Mouse (Mus musculus): ENCODE data around the gene Fgd4.
A peak's percentile ranks its signal among the peaks of the same experiment; 100 is the strongest.

The Fgd4 gene

GRCm38 (mm10) chr16:16600461-16600860 lies at the start of gene Fgd4:
TSS of gene Fgd4 (minus strand) at chr16:16600549.
- DNase-seq (ENCODE audit: low read depth): no peak

- DNase-seq (ENCODE audit: low read depth): no peak
These were observed 44.8 kb upstream of the Fgd4 start for GRCm38 (mm10) chr16:16645148-16645547.

GRCm38 (mm10) chr16:16633730-16634129 lies 33.4 kb upstream of the Fgd4 start:
- DNase-seq (ENCODE audit: low read depth): no peak

DNA sequence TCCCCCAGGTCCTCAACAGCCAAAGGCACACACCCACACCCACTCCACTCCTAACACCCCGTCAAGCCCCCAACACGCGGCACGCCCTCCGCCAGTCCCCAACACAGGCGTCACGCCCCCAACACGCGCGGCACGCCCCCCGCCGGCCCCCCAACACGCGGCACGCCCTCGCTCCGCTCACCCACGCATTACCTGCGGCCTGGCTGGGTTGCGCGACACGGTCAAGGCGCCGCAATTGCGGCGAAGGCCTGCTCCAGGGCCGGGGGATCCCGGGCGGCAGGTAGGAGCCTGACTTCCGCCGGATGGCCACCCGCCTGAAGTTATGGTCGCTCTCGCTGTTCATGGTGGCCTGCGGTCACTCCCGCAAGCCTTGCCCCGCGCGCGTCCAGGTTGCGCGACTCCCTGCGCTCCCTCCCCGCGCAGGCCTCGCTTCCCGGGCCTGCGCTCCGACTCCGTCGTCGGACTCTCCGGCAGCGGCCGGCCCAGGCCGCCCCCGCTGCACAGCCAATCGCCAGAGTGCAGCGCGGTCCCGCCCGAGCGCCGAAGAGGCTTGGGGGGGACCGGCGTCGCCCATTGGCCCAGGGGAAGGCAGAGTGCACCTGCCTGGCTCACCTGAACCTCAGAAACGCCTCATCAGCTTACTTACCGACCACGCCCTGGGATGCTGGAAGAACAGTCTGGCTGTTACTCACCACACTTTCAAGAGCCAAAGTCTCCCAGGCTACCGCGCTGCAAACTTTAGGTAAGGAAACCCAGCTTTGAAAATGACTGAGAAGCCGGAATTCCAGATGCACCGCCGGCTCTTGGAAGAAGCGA lies 555 bp downstream of the Fgd4 start:
- no peak for DNase-seq (ENCODE audit: low read depth)

- DNase-seq (ENCODE audit: low read depth): no peak
These were observed 3.8 kb downstream of the Fgd4 start for GRCm38 (mm10) chr16:16596582-16596981.

GRCm38 (mm10) chr16:16592622-16593021 lies 7.7 kb downstream of the Fgd4 start:
- DNase-seq (ENCODE audit: low read depth): no peak

- peak; percentile 67 for DNase-seq (ENCODE audit: low read depth)
These were observed 15.8 kb downstream of the Fgd4 start for GRCm38 (mm10) chr16:16584409-16585032.

DNA sequence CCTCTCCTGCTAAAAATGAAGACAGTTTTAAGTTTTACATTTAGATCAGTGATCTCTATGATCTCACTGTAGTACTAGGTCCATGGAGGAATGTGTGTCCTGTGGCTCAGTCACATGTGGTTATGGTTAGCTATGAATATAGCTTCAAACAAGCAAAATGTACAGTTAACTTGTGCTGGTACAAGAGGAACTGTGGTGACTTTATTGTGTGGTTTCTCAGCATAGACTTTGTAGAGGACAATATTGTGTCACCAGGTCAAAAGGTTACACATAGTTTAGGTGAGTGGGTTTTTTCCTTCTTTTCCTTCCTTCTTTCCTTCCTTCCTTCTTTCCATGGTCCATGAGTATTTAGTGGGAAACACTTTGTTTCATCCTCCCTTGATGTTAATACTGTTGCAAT lies 23.8 kb downstream of the Fgd4 start:
- DNase-seq (ENCODE audit: low read depth): no peak

DNA sequence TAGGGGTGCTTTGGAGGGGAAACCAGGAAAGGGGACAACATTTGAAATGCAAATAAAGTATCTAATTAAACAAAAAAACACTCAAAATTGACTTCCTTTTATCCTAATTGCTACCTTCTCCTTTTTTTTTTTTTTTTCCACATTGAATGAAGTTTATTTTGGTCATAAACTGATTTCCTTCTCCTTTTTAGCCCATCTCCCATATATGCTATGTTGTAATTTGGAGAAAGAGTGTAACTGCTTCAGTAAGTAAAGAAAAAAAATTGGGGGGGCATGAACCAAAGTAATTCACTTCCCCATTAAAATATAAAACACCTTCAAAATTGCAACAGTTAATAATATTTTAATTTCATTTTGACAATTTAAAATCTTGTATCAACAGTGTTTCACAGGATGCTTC lies 25.8 kb downstream of the Fgd4 start:
- DNase-seq (ENCODE audit: low read depth): no peak

DNA sequence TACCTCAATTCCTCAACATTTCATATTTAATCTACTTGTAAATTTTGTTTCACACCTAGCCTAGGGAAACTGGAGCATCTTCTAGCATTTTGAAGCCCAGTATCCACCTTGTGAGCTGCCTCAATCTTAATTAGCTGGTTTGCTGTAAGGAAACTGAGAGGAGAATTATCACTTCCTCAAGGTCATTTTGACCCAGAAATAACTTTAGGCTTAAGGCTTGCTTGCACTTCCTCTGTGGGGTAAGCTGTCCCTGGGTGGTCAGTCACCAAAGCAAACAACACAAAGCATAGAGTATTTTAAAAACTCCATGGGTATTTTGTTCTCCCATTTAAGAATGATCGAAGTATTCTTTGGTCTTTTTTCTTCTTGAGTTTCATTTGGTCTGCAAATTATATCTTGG lies 27.2 kb downstream of the Fgd4 start:
- no peak for DNase-seq (ENCODE audit: low read depth)

DNA sequence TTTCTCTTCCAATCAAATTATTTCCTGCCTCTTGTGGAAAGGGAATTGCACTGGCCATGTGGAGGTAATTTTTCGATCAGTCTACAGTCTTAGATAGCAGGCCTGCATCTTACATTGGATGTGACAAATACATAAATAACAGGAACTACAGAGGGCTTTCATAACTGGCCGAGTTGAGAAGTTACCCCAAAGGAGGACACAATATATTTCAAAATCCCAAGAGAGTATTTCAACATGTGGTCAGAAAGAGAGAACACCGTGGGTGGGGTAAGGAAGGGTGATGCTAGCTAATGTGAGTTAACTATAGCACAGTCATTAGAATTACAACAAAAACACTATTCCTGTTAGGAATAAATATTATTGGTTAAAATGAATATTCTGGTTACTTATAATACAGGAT lies 29.0 kb downstream of the Fgd4 start:
- no peak for DNase-seq (ENCODE audit: low read depth)

DNA sequence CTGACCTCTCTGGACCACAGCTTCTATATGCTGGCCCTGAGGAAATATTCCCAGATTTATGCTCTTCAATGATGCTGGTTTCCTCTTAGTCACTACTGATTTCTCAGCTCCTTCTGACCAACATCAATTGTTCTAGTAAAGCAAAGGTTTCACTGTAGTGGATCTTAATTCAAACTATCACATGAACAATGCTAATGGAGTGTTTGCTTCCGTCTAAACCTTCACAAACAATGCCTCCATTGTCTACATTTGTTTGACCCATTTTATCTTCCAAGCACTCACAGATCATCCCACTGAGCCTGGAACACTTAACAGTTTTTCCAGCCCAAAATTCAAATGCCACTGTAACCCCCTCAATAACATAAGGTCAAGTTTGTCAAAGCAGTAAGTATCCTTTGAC lies 33.6 kb downstream of the Fgd4 start:
- DNase-seq (ENCODE audit: low read depth): no peak

- DNase-seq (ENCODE audit: low read depth): no peak
These were observed 34.1 kb downstream of the Fgd4 start for GRCm38 (mm10) chr16:16566215-16566614.

GRCm38 (mm10) chr16:16565786-16566185 lies 34.6 kb downstream of the Fgd4 start:
- no peak for DNase-seq (ENCODE audit: low read depth)

- DNase-seq (ENCODE audit: low read depth): no peak
These were observed 39.6 kb downstream of the Fgd4 start for GRCm38 (mm10) chr16:16560718-16561117.

GRCm38 (mm10) chr16:16559878-16560531 lies 40.3 kb downstream of the Fgd4 start:
- no peak for DNase-seq (ENCODE audit: low read depth)

- DNase-seq (ENCODE audit: low read depth): no peak
These were observed 41.1 kb downstream of the Fgd4 start for GRCm38 (mm10) chr16:16559016-16559877.

GRCm38 (mm10) chr16:16557738-16558137 lies 42.6 kb downstream of the Fgd4 start:
- DNase-seq (ENCODE audit: low read depth): no peak

DNA sequence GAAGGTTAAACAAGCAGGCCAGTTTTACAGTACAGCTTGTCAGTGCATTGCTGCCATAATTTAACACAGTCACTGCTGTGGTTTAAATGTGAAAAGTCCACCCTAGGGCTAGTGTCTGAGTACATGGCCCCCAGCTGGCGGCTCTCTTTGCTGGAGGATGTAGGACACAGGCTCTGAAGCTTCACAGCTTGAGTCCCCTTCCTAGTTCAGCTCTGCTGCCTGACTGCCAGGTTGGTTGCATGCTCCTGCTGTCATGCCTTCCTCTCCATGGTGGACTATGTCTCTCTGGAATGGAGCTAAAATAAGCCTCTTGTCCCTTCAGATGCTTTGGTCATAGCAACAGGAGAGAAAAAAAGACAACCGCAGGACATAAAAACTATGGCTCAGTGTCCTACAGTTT lies 46.3 kb downstream of the Fgd4 start:
- no peak for DNase-seq (ENCODE audit: low read depth)

DNA sequence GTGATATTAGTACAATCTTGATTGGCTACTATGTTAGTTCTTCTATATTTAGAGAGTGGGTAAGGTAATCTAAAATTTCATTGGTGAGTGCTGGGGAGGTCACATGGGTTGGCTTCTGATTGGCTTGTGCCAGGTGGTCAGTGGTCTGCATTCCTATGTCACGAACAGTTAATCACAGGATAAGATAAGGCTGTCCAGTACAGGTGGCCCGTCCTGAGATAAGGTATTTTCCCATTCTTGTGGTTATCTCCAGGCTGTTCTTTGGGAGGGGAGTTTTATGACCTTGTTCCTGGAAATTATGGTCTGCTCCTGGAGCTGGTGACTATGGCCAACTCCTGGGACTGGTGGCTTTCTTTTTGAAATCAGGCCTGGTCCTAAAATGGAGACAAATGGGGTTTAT lies 48.2 kb downstream of the Fgd4 start:
- DNase-seq (ENCODE audit: low read depth): no peak

DNA sequence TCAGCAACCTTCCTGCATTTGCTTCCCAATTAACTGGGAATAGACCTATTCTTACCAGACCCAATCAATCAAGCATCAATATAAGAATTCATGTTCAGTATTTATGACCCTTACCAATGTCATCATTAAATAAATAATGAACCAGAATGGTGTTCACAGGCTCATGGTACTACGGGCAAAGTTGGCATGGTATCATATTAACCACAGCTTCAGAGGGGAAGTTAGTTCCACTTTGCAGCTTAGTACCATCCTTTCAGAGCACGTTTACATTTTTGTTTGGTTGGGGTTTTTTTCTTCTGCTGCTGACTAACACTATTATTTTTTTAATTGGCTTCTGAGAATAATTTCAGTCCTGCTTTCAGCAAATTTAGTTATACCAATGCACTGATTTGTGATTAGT lies 51.2 kb downstream of the Fgd4 start:
- no peak for DNase-seq (ENCODE audit: low read depth)

GRCm38 (mm10) chr16:16546657-16547056 lies 53.7 kb downstream of the Fgd4 start:
- DNase-seq (ENCODE audit: low read depth): no peak

All from naive thymus-derived CD4-positive, alpha-beta T cell, adult 2 months (primary cell).